Mouse (Mus musculus) embryonic facial prominence, embryonic 14.5 days (tissue): Measurements from ENCODE around the gene Kif22. TPM values are rescaled to one million over a fixed set of nuclear protein-coding genes. Genes with fewer than 3 reads are reported as not detected.

Experiments
- ATAC-seq: fragments of 200-750 bp; cut with Nextera tagmentation; 2 replicates; pipeline ENCODE4 v1.8.0; 2017; ENCODE audit warnings: low read depth, moderate number of reproducible peaks, moderate TSS enrichment
- DNase-seq: peaks from one replicate; pipeline ENCODE4 v3.0.0-alpha.2; 2015; ENCODE audit warnings: low spot score
- H3K27ac ChIP-seq: fragments of 300-500 bp; sonication (generic); replicated peaks from 2 replicates; pipeline ENCODE4 v1.5.1; 2014; ENCODE audit warnings: low read depth, mild to moderate bottlenecking, low read length, moderate library complexity
- H3K27me3 ChIP-seq: fragments of 300-500 bp; sonication (generic); replicated peaks from 2 replicates; pipeline ENCODE4 v1.6.1; 2014; ENCODE audit warnings: low read length; ENCODE audit not compliant: control insufficient read depth, insufficient read depth
- H3K36me3 ChIP-seq: fragments of 300-500 bp; sonication (generic); 2 replicates; pipeline ENCODE4 v1.6.1; 2014; ENCODE audit warnings: low read length, mixed read lengths; ENCODE audit not compliant: control insufficient read depth, insufficient read depth
- H3K4me1 ChIP-seq: fragments of 300-500 bp; sonication (generic); 2 replicates; pipeline ENCODE4 v1.6.1; 2014; ENCODE audit warnings: antibody characterized with exemption, low read length; ENCODE audit not compliant: control insufficient read depth, insufficient read depth
- H3K4me2 ChIP-seq: fragments of 300-500 bp; sonication (generic); 2 replicates; pipeline ENCODE4 v1.6.1; 2014; ENCODE audit warnings: low read depth, mild to moderate bottlenecking, low read length, moderate library complexity, mixed read lengths
- H3K4me3 ChIP-seq: fragments of 300-500 bp; sonication (generic); 2 replicates; pipeline ENCODE4 v1.5.1; 2014; ENCODE audit warnings: low read depth, mild to moderate bottlenecking, low read length
- H3K9ac ChIP-seq: fragments of 300-500 bp; sonication (generic); 2 replicates; pipeline ENCODE4 v1.6.1; 2014; ENCODE audit warnings: low read depth, mild to moderate bottlenecking, low read length, moderate library complexity, mixed read lengths
- H3K9me3 ChIP-seq: fragments of 300-500 bp; sonication (generic); 2 replicates; pipeline ENCODE4 v1.6.1; 2016; ENCODE audit warnings: low read length; ENCODE audit not compliant: control insufficient read depth
- WGBS: fragments of 180-500 bp; shearing (Covaris S2); extraction: QIAGEN DNeasy Blood & Tissue Kit; methylation state at CpG from one replicate; pipeline ENCODE4 v1.1.7; 2014; 5-methylcytosine and 5-hydroxymethylcytosine counted together
- polyA plus RNA-seq: library from polyadenylated mRNA; unstranded; fragments of >200 nt; fragmentation: Nextera tagmentation; extraction: Ambion mirVana; gene quantifications from 2 replicates; pipeline ENCODE4 v1.2.1, GENCODE M21; 2014

The Kif22 gene
- polyA plus RNA-seq, 1 experiment from 2014 or later, result 74.9 TPM

DNA sequence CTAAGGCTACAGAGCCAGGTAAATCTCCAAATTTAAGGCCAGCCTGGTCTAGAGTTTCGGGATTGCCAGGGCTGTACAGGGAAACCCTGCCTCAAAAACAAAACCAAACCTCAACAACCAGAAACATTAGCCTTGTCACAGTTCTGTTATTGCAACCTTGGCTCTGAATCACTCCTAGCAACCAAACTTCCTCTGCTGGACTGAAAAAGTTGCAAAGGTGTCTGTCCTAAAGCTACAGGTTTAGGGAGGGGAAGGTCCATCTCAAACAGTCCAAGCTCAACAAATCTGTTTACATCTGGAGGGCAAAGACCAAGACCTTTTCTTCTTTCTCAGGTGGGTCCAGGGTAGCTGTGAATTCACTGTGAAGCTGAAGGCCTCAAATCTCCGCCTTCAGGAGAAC lies 31.2 kb downstream of the Kif22 start:
- WGBS, result 93% methylated on average over 2 of the region's 2 CpGs

GRCm38 (mm10) chr7:127009307-127010085 lies 32.8 kb downstream of the Kif22 start:
- Histone ChIP-seq H3K4me2 (no peak overlapping the region), H3K36me3 (peaks cover 25% of the 10 kb centered on the region), H3K27ac (peak overlapping the region; percentile 48; the same call in 1 of the 2 replicates), H3K27me3 (no peaks in the 10 kb centered on the region), H3K4me3 (no peak overlapping the region), H3K9ac (no peak overlapping the region), H3K4me1 (no peaks in the 10 kb centered on the region), H3K9me3 (no peaks in the 10 kb centered on the region)
- 86% methylated on average over 17 of the region's 17 CpGs for WGBS
- DNase-seq (no peak), ATAC-seq (no peak)

More for the DNA sequence above, 31.2 kb downstream of the Kif22 start:
- peaks cover 39% of the 10 kb centered on the region for H3K36me3 ChIP-seq
- H3K9ac ChIP-seq, result no peak overlapping the region
- H3K4me1 ChIP-seq, result peaks cover 4% of the 10 kb centered on the region; the same call in 1 of the 2 replicates
- ATAC-seq (no peak), DNase-seq (no peak)
- no peak overlapping the region for H3K27ac ChIP-seq
- no peak overlapping the region for H3K4me2 ChIP-seq
- no peak overlapping the region for H3K4me3 ChIP-seq
- no peaks in the 10 kb centered on the region for H3K27me3 ChIP-seq
- no peaks in the 10 kb centered on the region for H3K9me3 ChIP-seq

GRCm38 (mm10) chr7:127008239-127009019 lies 33.8 kb downstream of the Kif22 start:
- H3K27ac ChIP-seq, result peak overlapping the region; percentile 48; the same call in 1 of the 2 replicates
- H3K9me3 ChIP-seq, result no peaks in the 10 kb centered on the region
- H3K4me3 ChIP-seq, result no peak overlapping the region
- no peak overlapping the region for H3K4me2 ChIP-seq
- WGBS, result 77% methylated on average over 7 of the region's 9 CpGs
- H3K27me3 ChIP-seq, result no peaks in the 10 kb centered on the region
- H3K4me1 ChIP-seq, result no peaks in the 10 kb centered on the region
- DNase-seq (peak; percentile 73), ATAC-seq (peak; percentile 73)
- no peak overlapping the region for H3K9ac ChIP-seq
- H3K36me3 ChIP-seq, result peaks cover 15% of the 10 kb centered on the region

GRCm38 (mm10) chr7:127007313-127008024 lies 34.8 kb downstream of the Kif22 start:
- Histone ChIP-seq H3K4me1 (no peaks in the 10 kb centered on the region), H3K4me2 (no peak overlapping the region)

GRCm38 (mm10) chr7:127004122-127004875 lies 38.0 kb downstream of the Kif22 start:
- Histone ChIP-seq H3K4me2 (no peak overlapping the region), H3K4me3 (no peak overlapping the region), H3K27ac (no peak overlapping the region), H3K27me3 (no peaks in the 10 kb centered on the region), H3K36me3 (no peaks in the 10 kb centered on the region), H3K9me3 (no peaks in the 10 kb centered on the region), H3K4me1 (no peaks in the 10 kb centered on the region), H3K9ac (no peak overlapping the region)
- ATAC-seq (no peak), DNase-seq (no peak)
- 72% methylated on average over 4 of the region's 4 CpGs for WGBS

More at GRCm38 (mm10) chr7:127007313-127008024, 34.8 kb downstream of the Kif22 start:
- Histone ChIP-seq H3K27me3 (no peaks in the 10 kb centered on the region), H3K4me3 (no peak overlapping the region), H3K27ac (no peak overlapping the region), H3K9ac (no peak overlapping the region), H3K36me3 (peaks cover 5% of the 10 kb centered on the region), H3K9me3 (no peaks in the 10 kb centered on the region)
- ATAC-seq, result no peak
- no peak for DNase-seq
- 73% methylated on average over 6 of the region's 6 CpGs for whole genome bisulfite sequencing

GRCm38 (mm10) chr7:127003620-127004019 lies 38.7 kb downstream of the Kif22 start:
- H3K9me3 ChIP-seq, result no peaks in the 10 kb centered on the region
- no peaks in the 10 kb centered on the region for H3K4me1 ChIP-seq
- H3K27me3 ChIP-seq, result no peaks in the 10 kb centered on the region
- ATAC-seq, result no peak
- no peak overlapping the region for H3K4me2 ChIP-seq
- no peak for DNase-seq
- no peak overlapping the region for H3K4me3 ChIP-seq
- WGBS, result 85% methylated on average over 5 of the region's 5 CpGs
- H3K36me3 ChIP-seq, result no peaks in the 10 kb centered on the region
- no peak overlapping the region for H3K9ac ChIP-seq
- H3K27ac ChIP-seq, result no peak overlapping the region

DNA sequence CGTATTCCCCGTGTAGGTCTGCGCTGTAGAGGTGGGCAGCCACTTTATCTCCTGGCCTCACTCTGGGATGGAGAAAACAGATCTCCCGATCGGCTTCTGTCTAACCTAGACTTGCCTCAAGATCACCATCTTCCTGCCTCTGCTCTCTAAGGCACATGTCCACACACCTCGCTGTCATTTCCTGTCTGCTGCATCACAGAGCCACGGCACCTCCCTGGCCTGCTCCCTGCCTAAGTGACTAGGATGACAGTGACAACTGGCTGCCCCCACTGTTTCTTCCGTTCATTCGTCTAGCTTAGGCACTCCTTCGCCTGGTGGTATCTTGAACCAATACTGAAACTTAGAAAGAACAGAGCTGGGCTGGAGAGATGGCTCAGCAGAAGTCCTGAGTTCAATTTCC lies 42.7 kb downstream of the Kif22 start:
- 0 out of 2 replicates have a peak, but pooled peaks cover 5% of the 10 kb centered on the region for H3K9me3 ChIP-seq
- H3K36me3 ChIP-seq, result no peaks in the 10 kb centered on the region
- no peak overlapping the region for H3K4me3 ChIP-seq
- no peak overlapping the region for H3K4me2 ChIP-seq
- no peak for ATAC-seq
- DNase-seq, result no peak
- no peak overlapping the region for H3K27ac ChIP-seq
- H3K4me1 ChIP-seq, result no peaks in the 10 kb centered on the region
- H3K9ac ChIP-seq, result no peak overlapping the region
- 77% methylated on average over 10 of the region's 10 CpGs for WGBS
- H3K27me3 ChIP-seq, result no peaks in the 10 kb centered on the region

GRCm38 (mm10) chr7:126996449-126996848 lies 45.8 kb downstream of the Kif22 start:
- Histone ChIP-seq H3K9me3 (0 out of 2 replicates have a peak, but pooled peaks cover 5% of the 10 kb centered on the region), H3K4me2 (no peak overlapping the region), H3K4me3 (no peak overlapping the region), H3K27ac (no peak overlapping the region), H3K36me3 (no peaks in the 10 kb centered on the region), H3K27me3 (no peaks in the 10 kb centered on the region), H3K9ac (no peak overlapping the region), H3K4me1 (no peaks in the 10 kb centered on the region)
- DNase-seq (no peak), ATAC-seq (no peak)
- WGBS, result 78% methylated on average over 4 of the region's 4 CpGs
